Mouse (Mus musculus) layer of hippocampus, postnatal 14 days (tissue): ENCODE measurements around the gene Atg101. TPM values are rescaled to one million over a fixed set of nuclear protein-coding genes. Genes with fewer than 3 reads are reported as not detected.
A peak's percentile ranks its signal among the peaks of the same experiment; 100 is the strongest.
"Not testable (repeated sequence)": the region's sequence is repeated elsewhere in the genome, so short reads cannot be mapped to it uniquely, and the experiment has no call there.

Source experiments
- DNase-seq, 2 experiments: peaks; one replicate each; pipeline ENCODE4 v3.0.0; 2021 to 2022; ENCODE audit warnings: low spot score in 2 of 2, mixed read lengths in 1 of 2
- total RNA-seq, 2 experiments: library from RNA; stranded (reverse); gene quantifications; 2 replicates each; pipeline ENCODE4 v1.2.3; 2021

The Atg101 gene
- total RNA-seq, 2 experiments from 2014 or later, result 45.9 to 47.3 TPM

DNA sequence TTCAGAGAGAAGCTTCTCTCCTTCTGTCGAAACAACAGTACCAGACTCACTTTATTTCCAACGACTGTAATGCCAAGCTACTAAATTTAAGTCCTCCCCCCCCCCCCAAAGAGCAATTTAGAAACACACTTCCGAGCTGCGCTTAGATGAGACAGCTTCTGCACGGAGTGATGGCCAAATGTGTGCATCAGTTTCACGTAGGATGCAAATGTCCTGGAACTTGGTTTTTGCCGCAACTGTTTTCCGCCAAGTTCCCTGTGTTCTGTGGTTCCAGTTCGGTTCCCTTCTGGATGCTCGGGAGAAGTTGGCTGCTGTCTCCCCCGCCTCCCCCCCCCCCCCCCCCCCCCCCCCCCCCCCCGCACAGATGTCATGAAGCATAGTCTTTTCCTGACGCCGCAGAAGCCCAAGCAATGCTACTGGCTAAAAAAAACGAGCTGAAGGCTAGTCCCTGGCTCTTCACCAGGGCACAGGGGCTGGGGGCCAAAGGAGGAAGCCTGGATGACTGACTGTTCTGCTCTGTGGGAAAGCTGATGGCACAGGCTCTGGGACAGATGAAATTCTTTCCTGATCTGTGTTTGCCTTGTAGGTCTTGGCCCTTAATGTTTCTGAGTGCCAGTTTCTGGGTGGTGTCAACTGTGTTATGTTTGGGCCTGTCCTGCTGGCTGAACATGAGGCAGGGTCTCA, 27.2 kb downstream of the Atg101 start:
- peak in 1 of 2 experiments; percentile 57 for DNase-seq

DNA sequence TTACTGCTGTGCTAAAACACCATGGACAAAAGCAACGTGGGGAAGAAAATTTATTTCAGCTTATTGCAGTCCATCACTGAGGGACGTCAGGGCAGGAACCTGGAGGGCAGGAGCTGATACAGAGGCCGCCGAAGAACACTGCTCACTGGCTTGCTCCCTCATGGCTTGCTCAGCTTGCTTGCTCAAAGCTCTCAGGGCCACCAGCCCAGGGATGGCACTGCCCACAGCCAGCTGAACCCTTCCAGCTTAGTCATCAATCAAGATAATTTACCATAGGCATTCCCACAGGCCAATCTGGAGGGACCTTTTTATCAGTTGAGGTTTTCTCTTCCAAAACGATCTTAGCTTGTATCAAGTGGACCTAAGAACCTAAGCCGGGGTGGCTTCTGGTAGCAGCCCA, 27.9 kb downstream of the Atg101 start:
- DNase-seq, result no peak

DNA sequence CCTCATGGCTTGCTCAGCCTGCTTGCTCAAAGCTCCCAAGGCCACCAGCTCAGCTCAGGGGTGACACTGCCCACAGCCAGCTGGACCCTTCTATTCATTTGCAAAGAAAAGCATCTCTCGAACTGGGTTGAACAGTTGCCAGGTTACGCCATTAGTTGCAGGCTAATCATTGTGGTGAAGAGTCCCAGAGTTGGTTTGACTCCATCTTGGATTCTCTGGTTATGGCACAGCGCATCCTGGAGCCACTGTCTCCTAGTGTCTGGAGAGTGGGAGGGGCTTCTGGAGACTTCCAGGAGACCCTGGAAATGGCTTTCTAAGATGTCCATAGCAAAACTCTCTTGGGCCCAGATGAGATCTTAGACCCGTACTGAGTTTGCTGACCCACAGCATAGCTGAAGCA, 31.3 kb downstream of the Atg101 start:
- no peak for DNase-seq

DNA sequence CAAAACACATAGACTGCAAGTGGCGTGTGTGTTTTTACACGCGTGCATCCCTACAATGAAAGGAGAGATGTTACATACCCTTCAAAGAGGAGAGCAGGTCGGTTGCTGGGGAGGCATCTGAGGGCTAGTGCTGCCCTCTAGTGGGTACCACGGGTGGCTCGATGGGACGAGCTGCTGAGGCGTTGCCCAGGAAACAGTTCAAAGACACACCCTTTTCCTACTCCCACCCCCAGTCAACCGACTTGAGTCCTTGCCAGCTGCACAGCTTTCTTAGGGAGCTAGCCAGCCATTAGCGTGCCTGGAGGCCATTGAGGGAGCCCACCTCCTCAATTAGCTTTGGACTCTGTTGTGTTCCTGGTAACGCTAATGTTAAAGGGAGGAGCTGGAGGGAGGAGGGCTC, 31.8 kb downstream of the Atg101 start:
- peak; percentile 94 for DNase-seq

DNA sequence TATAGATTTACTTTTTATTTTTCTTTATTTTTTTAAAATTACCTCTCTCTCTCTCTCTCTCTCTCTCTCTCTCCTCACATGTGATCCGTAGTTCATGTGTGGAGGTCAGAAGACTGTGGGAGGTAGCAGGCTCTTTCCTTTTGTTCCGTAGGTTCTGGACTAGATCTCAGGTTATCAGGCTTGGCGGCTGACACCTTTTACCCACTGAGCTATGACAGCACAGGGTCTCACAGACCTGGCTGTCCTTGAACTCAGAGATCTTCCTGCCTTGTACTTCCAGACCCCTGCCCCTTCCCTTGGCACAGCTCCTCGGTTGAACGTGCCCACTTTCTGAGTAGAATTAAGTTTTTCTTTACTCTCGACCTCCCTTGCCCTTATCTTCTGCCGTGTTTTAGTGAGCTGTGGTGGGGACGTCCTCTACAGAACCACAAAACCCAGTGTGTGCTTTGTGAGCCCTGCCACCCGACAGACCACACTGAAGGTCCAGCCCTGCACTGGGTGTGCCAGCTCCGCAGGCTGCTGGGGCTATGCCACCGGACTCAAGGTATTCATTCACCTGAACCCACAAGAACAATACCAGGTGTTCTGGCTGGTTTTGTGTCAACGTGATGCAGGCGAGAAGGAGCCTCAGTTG, 32.3 kb downstream of the Atg101 start:
- DNase-seq, result no peak

DNA sequence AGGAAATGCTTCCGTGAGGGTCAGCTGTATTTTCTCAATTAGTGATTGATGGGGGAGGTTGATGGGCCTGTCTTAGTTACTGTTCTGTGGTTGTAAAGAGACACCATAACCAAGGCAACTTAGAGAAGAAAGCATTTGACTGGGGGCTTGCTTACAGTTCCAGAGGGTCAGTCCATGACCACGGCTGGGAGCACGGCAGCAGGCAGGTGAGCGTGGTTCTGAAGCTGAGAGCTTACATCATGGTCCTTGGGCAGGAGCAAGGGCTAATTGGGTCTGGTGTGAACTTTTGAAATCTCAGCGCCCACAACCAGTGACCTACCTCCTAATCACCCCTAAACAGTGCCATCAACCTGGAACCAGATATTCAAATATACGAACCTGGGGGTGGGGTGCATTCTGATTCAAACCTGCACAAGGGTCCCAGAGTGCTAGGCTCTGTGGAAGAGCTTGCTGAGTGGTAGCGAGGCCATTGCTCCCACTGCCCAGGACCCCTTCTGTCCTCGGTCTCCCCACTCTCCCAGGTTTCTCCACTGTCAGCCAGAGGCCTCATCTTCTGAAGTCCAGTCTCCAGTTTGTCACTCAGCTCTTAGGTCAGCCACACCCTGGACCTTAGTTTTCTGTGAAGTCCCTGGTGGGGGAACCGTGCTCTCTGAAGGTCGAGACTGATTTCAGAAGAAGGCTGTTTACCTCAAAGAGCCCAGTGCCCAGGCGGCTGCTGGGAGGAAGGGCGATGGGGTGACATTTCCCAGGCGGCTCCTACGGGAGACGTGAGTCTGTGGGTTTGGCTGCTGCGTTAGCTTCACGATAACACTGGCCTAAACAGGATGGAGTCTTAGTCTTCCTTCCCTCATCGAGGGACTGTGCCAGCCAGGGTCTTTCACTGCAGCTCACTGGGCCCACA, 33.1 kb downstream of the Atg101 start:
- no peak for DNase-seq

DNA sequence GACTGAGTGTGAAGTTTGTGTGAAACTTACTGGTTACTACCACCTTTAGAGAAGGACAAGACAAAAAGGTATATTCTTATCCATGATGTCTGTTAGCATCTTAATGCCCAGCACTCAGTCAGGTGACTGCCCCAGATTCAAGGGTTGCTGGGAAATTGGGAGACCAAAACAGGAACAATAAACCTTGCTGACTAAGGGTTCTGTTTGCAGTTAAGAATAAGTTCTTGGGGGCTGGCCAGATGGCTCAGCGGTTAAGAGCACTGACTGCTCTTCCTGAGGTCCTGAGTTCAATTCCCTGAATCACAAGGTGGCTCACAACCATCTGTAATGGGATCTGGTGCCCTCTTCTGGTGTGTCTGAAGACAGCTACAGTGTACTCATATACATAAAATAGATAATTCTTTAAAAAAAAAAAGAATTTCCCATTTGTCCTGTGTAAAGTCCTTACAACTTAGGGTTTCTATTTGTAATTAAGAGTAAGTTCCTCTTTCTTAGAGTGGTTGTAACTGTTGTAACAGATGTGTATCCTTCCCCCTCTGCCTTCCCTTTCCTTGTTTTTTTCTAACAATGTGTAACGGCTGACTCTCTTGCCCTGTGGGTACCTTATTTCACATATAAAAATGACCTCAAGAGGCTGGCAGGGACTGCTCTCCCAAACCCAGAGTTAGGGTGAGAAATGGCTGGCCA, 33.9 kb downstream of the Atg101 start:
- no peak for DNase-seq

DNA sequence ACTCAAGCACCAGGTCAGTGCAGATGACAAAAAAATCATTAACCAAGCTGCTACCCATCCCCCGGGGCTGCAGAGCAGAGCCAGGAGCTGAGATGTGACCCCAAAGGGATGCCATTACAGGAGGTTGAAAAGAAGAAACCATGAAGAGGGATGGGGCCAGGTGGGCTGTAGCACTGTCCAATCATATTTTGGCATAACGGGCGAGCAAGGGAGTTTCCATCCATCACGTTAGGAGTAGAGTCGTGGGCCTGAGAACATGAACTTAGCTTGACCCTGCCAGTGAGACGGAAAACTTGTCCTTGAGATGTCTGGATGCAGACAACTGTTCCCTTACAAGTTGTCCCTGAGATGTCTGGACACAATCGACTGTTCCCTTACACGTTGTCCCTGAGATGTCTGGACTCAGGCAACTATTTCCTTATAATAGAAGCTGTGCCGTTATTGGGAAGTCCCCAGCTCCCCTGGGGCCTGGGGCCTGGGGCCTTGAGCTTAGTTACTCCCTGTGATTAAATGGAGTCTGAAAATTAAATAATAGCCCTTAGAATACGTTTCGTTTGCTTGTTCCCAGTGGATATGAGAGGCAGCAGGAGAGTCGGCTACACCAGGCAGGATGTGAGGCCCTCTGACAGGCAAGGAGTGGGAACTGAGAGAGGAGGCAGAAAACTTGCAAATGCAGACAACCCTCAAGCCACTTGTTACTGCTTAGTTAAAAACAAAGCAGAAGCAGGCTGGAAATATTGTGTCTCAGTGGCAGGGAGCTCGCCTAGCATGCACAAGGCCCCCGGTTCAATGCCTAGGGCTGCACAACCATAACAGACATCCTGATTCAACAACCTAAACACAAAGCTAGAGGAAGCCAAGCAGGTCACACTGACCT, 35.1 kb downstream of the Atg101 start:
- no peak for DNase-seq

DNA sequence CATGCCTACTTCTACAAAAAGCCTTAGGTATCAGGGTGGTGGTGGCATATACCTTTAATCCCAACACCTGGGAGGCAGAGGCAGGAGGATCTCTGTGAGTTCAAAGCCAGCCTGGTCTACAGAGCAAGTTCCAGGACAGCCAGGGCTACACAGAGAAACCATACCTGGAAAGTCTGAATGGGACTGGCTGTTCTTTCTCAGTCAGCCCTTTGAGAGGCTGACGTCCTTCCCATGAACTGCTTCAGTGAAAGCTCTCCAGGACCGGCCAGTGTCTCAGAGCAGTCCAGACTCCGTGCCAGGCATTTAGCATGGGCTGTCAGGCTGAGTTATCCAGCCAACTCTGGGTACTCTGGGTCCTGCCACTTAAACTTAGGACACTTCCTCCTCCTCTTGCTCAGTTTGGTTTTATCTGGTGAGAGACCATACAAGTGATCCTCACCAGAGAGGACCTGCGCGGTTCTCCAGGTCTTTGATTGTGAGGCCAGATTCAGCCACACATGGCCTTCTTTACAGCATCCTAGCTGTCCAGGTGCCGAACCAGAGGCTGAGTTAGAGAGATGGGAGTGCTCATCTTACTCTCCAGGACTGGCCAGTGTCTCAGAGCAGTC, 36.0 kb downstream of the Atg101 start:
- no peak for DNase-seq

DNA sequence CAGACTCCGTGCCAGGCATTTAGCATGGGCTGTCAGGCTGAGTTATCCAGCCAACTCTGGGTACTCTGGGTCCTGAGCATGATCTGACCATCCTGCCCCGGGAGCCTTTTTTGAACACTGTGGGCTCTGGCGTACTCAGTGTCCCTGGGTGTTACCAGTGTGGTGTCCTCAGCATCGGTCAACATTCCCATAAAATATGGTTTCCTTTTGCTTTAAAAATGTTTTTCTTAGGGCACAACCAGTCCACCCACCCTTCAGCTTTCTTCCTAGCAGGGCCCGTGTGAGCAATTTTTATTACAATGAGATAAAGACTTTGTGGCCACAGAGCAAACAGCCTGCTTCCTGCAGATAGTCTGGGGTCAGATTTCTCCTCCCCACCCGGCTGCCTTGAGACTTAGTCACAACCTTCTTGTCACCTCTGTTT, 36.6 kb downstream of the Atg101 start:
- no peak for DNase-seq

DNA sequence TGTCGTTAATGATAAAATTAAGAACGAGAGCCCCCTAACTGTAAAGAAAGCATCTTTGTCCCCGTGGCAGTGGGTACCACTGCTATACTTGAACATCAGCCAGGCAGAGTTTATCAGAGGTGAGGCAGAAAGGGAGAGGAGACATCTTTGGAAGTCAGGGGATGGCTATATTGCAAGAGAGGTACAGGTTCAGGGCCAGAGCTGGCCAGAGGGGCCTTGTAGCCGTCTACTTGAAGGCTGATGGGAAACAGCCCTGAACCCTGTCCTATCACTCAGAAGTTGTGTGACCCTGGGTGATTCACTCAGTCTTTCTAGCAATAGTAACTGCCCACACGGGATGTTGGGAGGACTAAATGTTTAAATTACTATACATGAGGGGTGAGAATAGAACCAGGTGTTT, 37.1 kb downstream of the Atg101 start:
- DNase-seq, result no peak

DNA sequence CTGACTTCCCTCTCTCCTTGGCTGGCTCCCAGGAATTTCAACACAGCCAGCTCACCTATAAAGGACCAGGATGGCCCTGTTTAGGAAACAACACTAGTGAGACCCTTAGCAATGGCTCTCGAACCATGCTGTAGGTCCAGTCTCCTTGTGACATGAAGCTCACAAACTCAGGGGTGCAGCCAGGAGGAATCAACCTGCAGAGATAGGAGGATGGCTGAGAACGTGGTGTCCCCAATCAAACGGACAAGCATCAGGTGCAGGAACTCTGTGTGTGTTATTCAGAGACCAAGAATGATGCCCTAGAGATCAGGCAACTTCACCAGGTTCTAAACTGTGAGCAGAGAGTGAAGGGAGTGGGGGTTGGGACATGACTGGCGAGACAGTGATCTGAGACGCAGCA, 38.0 kb downstream of the Atg101 start:
- no peak for DNase-seq

DNA sequence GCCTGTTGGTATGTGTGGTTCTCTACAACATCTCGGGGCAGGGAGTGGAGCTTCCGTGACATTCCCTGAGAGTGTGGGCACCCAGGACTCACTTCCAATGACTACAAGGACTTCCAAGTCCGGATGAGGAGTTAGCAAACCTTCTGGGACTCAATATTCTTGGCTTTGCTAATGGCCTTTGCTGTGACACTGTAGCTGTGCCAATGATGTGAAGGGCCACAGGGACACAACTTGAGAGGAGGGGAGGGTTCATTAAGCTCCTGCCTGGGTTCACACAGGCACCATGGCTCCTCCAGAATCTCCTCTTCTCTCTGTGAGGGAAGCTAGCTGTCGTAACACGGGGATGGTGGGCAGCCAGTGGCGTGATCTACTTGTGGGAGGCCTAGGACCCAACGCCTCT, 38.6 kb downstream of the Atg101 start:
- no peak for DNase-seq

DNA sequence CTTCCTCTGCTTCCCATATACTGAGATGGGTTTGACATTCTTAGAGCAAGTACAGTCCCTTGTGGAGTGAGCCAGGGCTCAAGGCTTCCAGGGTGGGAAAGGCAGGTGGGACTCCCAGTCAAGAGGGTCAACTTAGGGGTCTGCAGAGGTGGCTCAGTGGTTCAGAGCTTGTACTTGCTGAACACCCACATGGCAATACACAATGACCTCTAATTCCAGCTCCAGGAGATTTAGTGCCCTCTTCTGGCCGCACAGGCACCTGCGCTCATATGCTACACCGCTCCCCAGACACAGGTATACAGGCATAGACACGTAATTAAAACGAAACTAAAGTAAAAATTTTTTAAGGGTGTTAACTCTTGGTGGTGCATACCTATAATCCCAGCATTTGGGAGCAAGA, 39.4 kb downstream of the Atg101 start:
- DNase-seq, result no peak

DNA sequence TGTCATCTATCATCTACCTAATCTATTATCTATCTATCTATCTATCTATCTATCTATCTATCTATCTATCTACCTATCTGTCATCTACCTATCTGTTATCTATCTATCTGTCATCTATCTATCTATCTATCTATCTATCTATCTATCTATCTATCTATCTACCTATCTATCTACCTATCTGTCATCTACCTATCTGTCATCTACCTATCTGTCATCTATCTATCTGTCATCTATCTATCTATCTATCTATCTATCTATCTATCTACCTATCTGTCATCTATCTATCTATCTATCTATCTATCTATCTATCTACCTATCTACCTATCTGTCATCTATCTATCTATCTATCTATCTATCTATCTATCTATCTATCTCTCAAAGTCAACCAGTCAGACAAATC, 40.3 kb downstream of the Atg101 start:
- DNase-seq, result not testable (repeated sequence)

DNA sequence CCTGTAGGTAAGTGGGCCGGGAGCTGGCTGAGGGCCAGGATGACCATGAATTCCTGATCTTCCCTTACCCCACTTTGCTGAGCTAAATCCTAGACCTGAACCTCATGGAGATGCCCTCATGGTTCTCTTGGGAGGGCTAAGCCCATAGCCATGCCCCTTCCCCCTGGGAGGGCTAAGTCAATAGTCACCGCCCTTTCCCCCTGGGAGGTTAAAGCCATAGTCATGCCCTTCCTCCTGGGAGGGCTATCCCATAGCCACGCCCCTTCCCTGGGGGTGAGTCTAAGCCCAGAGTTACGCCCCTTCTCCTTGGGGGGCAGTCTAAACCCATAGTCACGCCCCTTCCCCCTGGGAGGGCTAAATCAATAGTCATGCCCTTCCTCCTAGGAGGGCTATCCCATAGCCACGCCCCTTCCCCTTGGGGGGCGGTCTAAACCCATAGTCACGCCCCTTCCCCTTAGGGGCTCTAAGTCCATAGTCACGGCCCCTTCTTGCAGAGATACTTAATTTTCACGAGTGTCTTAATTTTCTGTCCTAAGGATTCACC, 42.0 kb downstream of the Atg101 start:
- no peak for DNase-seq

DNA sequence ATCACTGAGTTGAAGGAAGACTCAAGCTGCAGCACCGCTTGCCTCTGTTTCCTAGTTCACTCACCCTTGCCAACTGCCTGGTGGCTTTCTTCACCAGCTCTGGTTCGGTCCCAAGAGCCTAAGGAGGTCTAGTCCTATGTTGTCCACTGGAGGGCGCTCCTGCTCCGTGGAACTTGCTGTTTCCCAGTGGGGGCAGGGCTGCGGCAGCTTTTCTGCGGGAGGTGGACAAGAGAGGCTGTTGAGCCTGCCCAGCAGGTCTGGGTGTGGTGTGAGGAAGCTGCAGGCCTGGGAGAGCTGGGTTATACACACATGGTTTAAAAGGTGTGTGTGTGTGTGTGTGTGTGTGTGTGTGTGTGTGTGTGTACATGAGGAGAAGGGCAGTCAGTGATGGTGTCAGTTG, 43.2 kb downstream of the Atg101 start:
- DNase-seq, result peak; percentile 83 to 88

DNA sequence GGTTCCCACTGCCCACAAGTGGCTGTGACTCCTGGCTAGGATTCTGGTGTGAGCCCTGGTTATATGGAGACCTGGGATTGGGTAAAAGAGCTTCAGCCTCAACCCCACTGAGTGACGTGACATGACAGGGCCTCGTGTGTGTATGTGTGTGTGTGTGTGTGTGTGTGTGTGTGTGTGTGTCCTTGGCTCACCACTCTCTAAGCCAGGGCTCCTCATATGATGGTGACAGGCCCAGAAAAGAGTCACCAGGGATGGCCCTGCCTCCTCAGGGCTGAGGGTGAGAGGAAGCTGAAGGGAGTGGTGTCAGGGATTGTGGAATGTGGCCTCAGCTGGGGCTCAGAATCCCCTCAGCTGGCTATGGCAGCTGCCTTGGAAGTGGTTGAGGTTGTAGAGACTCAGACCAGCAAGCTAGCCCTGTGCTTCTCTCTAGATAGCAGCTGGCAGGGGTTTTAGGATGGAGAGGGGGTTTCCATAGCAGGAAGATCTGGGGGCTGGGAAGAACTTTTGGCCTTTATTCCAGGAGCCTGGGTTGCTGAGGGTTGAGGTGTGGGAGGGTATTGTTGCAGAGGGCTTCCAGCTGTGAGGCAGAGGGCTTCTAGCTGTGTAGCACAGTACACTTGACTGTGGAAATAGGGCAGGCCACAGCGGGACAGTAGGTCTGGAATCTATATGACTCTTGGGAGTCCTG, 44.9 kb downstream of the Atg101 start:
- DNase-seq, result no peak

DNA sequence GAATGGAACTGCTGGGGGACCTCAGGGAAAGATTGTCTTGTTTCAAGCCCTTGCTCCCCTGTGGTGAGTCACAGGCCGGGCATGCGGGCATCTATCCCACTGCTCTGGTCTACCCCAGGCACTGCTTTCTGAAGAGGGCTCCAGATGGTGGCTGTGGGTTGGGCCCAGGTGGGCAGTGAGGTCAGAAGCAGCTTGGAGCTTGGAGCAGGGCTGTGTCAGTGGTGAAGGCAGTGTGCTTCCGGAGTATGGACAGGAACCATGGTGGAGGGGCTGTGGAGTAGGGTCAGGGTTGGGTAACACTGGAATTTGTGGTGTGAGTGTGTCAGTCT, 45.5 kb downstream of the Atg101 start:
- DNase-seq, result no peak
